Mouse (Mus musculus) heart, adult 2 months (tissue): Measurements from ENCODE around the gene Acsm5.

Experiments used
- CTCF ChIP-seq: fragments of 200-600 bp; IDR thresholded peaks from 2 replicates; pipeline ENCODE4 v1.8.1; 2022; ENCODE audit warnings: antibody characterized with exemption, mild to moderate bottlenecking, moderate library complexity
- POLR2A ChIP-seq: fragments of 200-500 bp; IDR thresholded peaks from 2 replicates; pipeline ENCODE4 v1.6.1; 2011; ENCODE audit warnings: mild to moderate bottlenecking, low read depth, low read length, control low read depth; ENCODE audit not compliant: insufficient read depth

- TF ChIP-seq CTCF = no peak
- no peak for TF ChIP-seq POLR2A
Measured at GRCm38 (mm10) chr7:119490041-119490780, 29.1 kb upstream of the Acsm5 start.
